Mouse (Mus musculus) heart, adult 11 months (tissue): ENCODE data around the gene Rbm15.

Experiments used
- DNase-seq: peaks from one replicate; pipeline ENCODE4 v3.0.0; 2022

Gene Rbm15

GRCm38 (mm10) chr3:107333381-107334201 is at the start of gene Rbm15:
TSS of gene Rbm15 (minus strand) at chr3:107333673.
- peak; percentile 100 for DNase-seq

- DNase-seq = peak; percentile 93
Observed at GRCm38 (mm10) chr3:107379422-107379821, 45.9 kb upstream of the Rbm15 start.

- no peak for DNase-seq
Observed at GRCm38 (mm10) chr3:107378626-107379025, 45.2 kb upstream of the Rbm15 start.

- DNase-seq = peak; percentile 90
Observed at GRCm38 (mm10) chr3:107374948-107375664, 41.6 kb upstream of the Rbm15 start.

- no peak for DNase-seq
Observed at GRCm38 (mm10) chr3:107369156-107369555, 35.7 kb upstream of the Rbm15 start.

- no peak for DNase-seq
Observed at GRCm38 (mm10) chr3:107367938-107368599, 34.6 kb upstream of the Rbm15 start.

- DNase-seq = no peak
Observed at GRCm38 (mm10) chr3:107365341-107365740, 31.9 kb upstream of the Rbm15 start.

- DNase-seq = peak; percentile 81
Observed at GRCm38 (mm10) chr3:107363391-107363790, 29.9 kb upstream of the Rbm15 start.

GRCm38 (mm10) chr3:107360341-107360740 is 26.9 kb upstream of the Rbm15 start:
- peak; percentile 93 for DNase-seq

- peak; percentile 74 for DNase-seq
Observed at GRCm38 (mm10) chr3:107357700-107358234, 24.3 kb upstream of the Rbm15 start.

GRCm38 (mm10) chr3:107356964-107357441 is 23.5 kb upstream of the Rbm15 start:
- peak; percentile 96 for DNase-seq

GRCm38 (mm10) chr3:107355618-107356260 is 22.3 kb upstream of the Rbm15 start:
- peak; percentile 55 for DNase-seq

- DNase-seq = peak; percentile 61
Observed at GRCm38 (mm10) chr3:107351706-107352105, 18.2 kb upstream of the Rbm15 start.

- peak; percentile 87 for DNase-seq
Observed at GRCm38 (mm10) chr3:107349006-107349405, 15.5 kb upstream of the Rbm15 start.

- DNase-seq = peak; percentile 61
Observed at GRCm38 (mm10) chr3:107345033-107345725, 11.7 kb upstream of the Rbm15 start.

- peak; percentile 11 for DNase-seq
Observed at GRCm38 (mm10) chr3:107343971-107344370, 10.5 kb upstream of the Rbm15 start.

GRCm38 (mm10) chr3:107334202-107334934 is 895 bp upstream of the Rbm15 start:
- DNase-seq = no peak

- DNase-seq = peak; percentile 100
Observed at GRCm38 (mm10) chr3:107332960-107333380, 503 bp downstream of the Rbm15 start.

GRCm38 (mm10) chr3:107332127-107332959 is 1.1 kb downstream of the Rbm15 start:
- peak; percentile 96 for DNase-seq

- DNase-seq = no peak
Observed at GRCm38 (mm10) chr3:107331746-107332126, 1.7 kb downstream of the Rbm15 start.
